ENCODE assay signal across 8 mouse cellular contexts in the genomic region with DNA sequence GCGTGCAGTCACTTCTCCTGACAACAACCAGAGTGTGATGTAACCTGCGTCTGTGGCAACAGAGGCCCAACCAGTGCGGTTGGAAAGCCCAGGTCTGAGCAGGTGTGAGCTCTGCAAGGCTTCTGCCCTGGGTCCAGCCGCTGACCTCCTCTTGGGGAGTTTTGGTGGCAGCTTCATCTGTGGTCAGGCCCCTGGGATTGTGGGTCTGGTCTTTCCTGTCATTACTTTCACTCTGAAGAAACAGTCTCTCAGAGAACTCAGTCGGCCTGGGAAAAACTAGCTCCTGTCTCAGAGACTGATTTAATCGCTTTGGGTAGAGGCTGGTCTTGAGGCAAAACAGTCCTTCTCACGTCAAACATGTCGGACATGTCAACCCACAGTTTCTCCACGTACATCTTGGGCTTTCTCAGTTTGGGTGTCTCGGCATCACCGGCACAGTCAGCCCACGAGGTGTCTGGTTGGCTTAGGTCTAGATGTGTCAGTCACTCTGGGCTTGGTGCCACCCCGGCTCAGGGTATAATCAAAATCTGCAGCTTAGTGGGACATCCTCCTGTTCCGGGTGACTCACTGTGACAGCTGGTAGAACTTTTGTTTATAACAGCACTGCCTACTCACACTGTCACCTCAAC.
DNase-seq lines count a peak whose midpoint lies in the region.

No protein-coding gene starts in this region.

- H3K4me3 ChIP-seq in megakaryocyte, embryonic 14.5 days (replicated peaks), result peak overlapping the region; percentile 57

- H3K9me3 ChIP-seq in megakaryocyte, embryonic 14.5 days, result 0 out of 2 replicates have a peak, but pooled peaks cover 4% of the 10 kb centered on the region

- peak; percentile 45 for DNase-seq in lung, postnatal 10 days
- no peak for DNase-seq in lung, adult 18-20 months
- DNase-seq in induced T-regulatory cell, adult 2 months (ENCODE audit: low read depth), result peak; percentile 88
- DNase-seq in thymus, postnatal 0 days (ENCODE audit: low spot score), result peak; percentile 72
- DNase-seq in cerebellum, adult 11 months, result no peak
- no peak for DNase-seq in embryo, embryonic 10 days (ENCODE audit: low spot score)
- DNase-seq in embryo, embryonic 11 days, result no peak

- peaks cover 7% of the 10 kb centered on the region; the same call in 1 of the 2 replicates for H3K4me1 ChIP-seq in megakaryocyte, embryonic 14.5 days

- no peaks in the 10 kb centered on the region for H3K36me3 ChIP-seq in megakaryocyte, embryonic 14.5 days (replicated peaks; ENCODE audit: low read length)

- peaks cover 9% of the 10 kb centered on the region for H3K27me3 ChIP-seq in megakaryocyte, embryonic 14.5 days (replicated peaks)

Comparison
In these comparisons a context has a peak if more than half of its experiments do, and no peak if none do; other contexts are left out.
1. DNase-seq: peak in lung, postnatal 10 days (single experiment), induced T-regulatory cell, adult 2 months (single experiment) and thymus, postnatal 0 days (single experiment); none in lung, adult 18-20 months (0 of 2), cerebellum, adult 11 months (single experiment), embryo, embryonic 10 days (single experiment) and embryo, embryonic 11 days (single experiment).